Mouse (Mus musculus) neural tube, embryonic 15.5 days (tissue): ENCODE data around the gene Rgs10. TPM values are rescaled to one million over a fixed set of nuclear protein-coding genes. Genes with fewer than 3 reads are reported as not detected.
"Not testable (repeated sequence)": the region's sequence is repeated elsewhere in the genome, so short reads cannot be mapped to it uniquely, and the experiment has no call there.

Source experiments
- ATAC-seq: fragments of 200-750 bp; cut with Nextera tagmentation; 2 replicates; pipeline ENCODE4 v1.8.0; 2017; ENCODE audit warnings: mild to moderate bottlenecking, moderate TSS enrichment, moderate library complexity; ENCODE audit not compliant: low FRiP score
- H3K27ac ChIP-seq: fragments of 300-500 bp; sonication (generic); replicated peaks from 2 replicates; pipeline ENCODE4 v1.5.1; 2015; ENCODE audit warnings: mild to moderate bottlenecking, inconsistent platforms
- H3K27me3 ChIP-seq: fragments of 300-500 bp; sonication (generic); replicated peaks from 2 replicates; pipeline ENCODE4 v1.6.1; 2015; ENCODE audit warnings: inconsistent platforms
- H3K36me3 ChIP-seq: fragments of 300-500 bp; sonication (generic); 2 replicates; pipeline ENCODE4 v1.6.1; 2015; ENCODE audit warnings: inconsistent platforms
- H3K4me1 ChIP-seq: fragments of 300-500 bp; sonication (generic); 2 replicates; pipeline ENCODE4 v1.6.1; 2015; ENCODE audit warnings: inconsistent platforms
- H3K4me2 ChIP-seq: fragments of 300-500 bp; sonication (generic); 2 replicates; pipeline ENCODE4 v1.6.1; 2015; ENCODE audit warnings: inconsistent platforms, mild to moderate bottlenecking, moderate library complexity
- H3K4me3 ChIP-seq: fragments of 300-500 bp; sonication (generic); replicated peaks from 2 replicates; pipeline ENCODE4 v1.5.1; 2015; ENCODE audit warnings: mild to moderate bottlenecking, inconsistent platforms
- H3K9ac ChIP-seq: fragments of 300-500 bp; sonication (generic); replicated peaks from 2 replicates; pipeline ENCODE4 v1.6.1; 2015; ENCODE audit warnings: mild to moderate bottlenecking, inconsistent platforms
- H3K9me3 ChIP-seq: fragments of 300-500 bp; sonication (generic); replicated peaks from 2 replicates; pipeline ENCODE4 v1.6.1; 2016; ENCODE audit warnings: inconsistent platforms
- WGBS: fragments of 180-500 bp; shearing (Covaris S2); methylation state at CpG from one replicate; pipeline ENCODE4 v1.1.7; 2015; ENCODE audit warnings: mixed read lengths; 5-methylcytosine and 5-hydroxymethylcytosine counted together
- polyA plus RNA-seq: library from polyadenylated mRNA; unstranded; fragments of >200 nt; fragmentation: Nextera tagmentation; extraction: Ambion mirVana; gene quantifications from 2 replicates; pipeline ENCODE4 v1.2.1, GENCODE M21; 2015

Rgs10 gene
- polyA plus RNA-seq, 1 experiment from 2014 or later: 60.1 TPM

DNA sequence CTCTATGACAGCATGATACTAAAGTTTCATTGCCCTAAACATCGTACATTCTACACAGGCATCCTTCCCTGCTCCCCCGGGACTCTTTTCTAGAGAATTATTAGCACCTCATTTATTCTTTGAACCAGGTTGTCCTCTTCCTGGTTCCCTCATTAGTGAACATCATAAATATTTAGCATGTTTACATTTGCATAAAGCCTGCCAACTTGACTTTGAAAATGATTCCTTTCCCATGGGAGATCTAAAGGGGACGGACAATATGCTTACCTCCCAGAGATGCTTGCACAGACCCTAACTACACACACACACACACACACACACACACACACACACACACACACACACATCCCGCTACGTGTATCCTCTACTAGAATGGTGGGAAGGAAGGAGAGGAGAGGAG lies 67.4 kb downstream of the Rgs10 start:
- H3K27me3 ChIP-seq: no peaks in the 10 kb centered on the region
- H3K4me2 ChIP-seq: no peak overlapping the region
- H3K4me3 ChIP-seq: no peak overlapping the region
- no peak for ATAC-seq
- H3K27ac ChIP-seq: no peak overlapping the region
- no peak overlapping the region for H3K9ac ChIP-seq
- no peaks in the 10 kb centered on the region for H3K9me3 ChIP-seq
- H3K36me3 ChIP-seq: no peaks in the 10 kb centered on the region
- H3K4me1 ChIP-seq: peaks cover 6% of the 10 kb centered on the region
- 34% methylated on average over 4 of the region's 5 CpGs for WGBS

DNA sequence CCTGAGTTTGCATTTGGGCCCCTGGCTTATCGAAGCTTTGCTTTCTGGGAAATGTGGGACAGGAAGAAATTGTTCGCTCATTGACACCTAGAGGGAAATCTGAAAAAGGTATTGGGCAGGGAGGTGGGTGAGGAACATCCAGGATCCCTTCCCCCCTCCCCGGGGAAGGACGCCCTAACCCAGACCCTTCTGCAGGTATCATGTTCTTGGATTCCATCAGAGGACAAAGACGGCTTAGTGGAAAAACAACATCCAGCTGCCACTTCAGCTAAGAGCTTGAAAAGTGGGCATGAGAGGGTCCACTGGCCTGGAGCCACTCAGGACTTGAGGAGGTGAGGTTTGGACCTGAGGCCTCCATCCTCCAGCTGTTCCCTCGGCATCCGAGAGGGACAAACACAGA lies 68.2 kb downstream of the Rgs10 start:
- no peaks in the 10 kb centered on the region for H3K36me3 ChIP-seq
- no peak overlapping the region for H3K4me3 ChIP-seq
- no peak overlapping the region for H3K4me2 ChIP-seq
- H3K27ac ChIP-seq: no peak overlapping the region
- 93% methylated on average over 7 of the region's 7 CpGs for WGBS
- no peaks in the 10 kb centered on the region for H3K27me3 ChIP-seq
- H3K4me1 ChIP-seq: peaks cover 6% of the 10 kb centered on the region
- H3K9ac ChIP-seq: no peak overlapping the region
- no peaks in the 10 kb centered on the region for H3K9me3 ChIP-seq
- ATAC-seq: no peak

DNA sequence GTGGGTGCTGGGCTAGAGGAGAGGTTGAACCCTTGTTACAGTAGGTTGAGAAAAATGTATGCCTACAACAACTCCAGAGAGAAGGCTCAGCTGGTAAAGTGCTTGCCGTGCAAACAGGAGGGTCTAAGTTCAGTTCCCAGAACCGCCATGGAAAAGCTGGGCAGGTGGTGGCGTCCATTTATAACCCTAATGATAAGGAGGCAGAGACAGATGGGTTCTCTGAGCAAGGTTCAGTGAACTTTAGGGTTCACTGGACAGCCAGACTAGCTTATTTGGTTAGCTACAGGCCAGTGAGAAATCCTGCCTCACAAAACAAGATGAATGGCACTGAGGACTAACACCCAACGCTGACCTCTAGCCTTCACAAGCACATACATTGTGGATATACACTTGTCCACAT lies 68.8 kb downstream of the Rgs10 start:
- no peak overlapping the region for H3K4me3 ChIP-seq
- H3K4me1 ChIP-seq: peaks cover 6% of the 10 kb centered on the region
- H3K27ac ChIP-seq: no peak overlapping the region
- no peaks in the 10 kb centered on the region for H3K27me3 ChIP-seq
- no peak for ATAC-seq
- no peak overlapping the region for H3K4me2 ChIP-seq
- no peak overlapping the region for H3K9ac ChIP-seq
- 44% methylated on average over 4 of the region's 4 CpGs for WGBS
- H3K36me3 ChIP-seq: no peaks in the 10 kb centered on the region
- H3K9me3 ChIP-seq: no peaks in the 10 kb centered on the region

DNA sequence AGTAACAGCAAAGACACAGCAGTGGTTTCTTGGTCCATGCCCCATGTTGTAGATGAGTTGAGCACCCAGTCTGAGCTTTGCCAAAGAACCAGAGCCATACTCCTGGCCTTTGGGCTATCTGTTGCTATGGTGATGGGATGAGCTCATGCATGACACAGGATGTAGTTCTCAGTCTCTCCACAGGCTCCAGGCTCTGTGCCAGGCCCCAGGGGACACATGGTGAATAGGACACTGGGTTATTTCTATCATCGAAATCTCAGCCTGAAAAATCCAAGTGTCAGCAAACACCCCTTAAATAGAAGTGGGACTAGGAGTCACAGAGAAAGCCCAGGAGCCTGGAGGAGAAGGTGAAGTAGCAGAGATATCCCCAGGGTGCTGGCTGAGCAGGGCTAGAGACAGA lies 70.0 kb downstream of the Rgs10 start:
- no peak overlapping the region for H3K4me2 ChIP-seq
- no peaks in the 10 kb centered on the region for H3K9me3 ChIP-seq
- peaks cover 6% of the 10 kb centered on the region for H3K4me1 ChIP-seq
- no peaks in the 10 kb centered on the region for H3K27me3 ChIP-seq
- WGBS: 17% methylated on average over 1 of the region's 1 CpGs
- ATAC-seq: no peak
- no peak overlapping the region for H3K9ac ChIP-seq
- no peak overlapping the region for H3K4me3 ChIP-seq
- H3K27ac ChIP-seq: no peak overlapping the region
- H3K36me3 ChIP-seq: no peaks in the 10 kb centered on the region

DNA sequence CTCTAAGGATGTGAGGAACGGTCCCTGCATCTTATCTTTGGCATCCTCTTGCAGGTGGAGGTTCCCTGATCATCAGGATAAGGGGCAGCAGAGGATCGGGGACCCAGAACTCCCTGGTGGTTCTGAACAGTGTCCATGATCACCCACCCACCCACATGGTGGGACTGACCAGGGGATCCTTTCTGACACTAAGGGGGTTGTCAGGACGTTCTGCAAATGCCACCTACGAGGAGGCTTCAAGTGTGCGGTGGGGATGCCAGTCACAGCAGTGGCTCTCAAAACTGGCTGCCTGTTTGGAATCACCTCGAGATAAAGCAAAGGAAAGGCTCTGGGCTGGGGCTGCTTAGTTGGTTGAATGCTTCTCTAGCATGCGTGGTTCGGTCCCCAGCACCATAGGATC lies 71.6 kb downstream of the Rgs10 start:
- no peak overlapping the region for H3K27ac ChIP-seq
- no peak overlapping the region for H3K9ac ChIP-seq
- peaks cover 6% of the 10 kb centered on the region for H3K4me1 ChIP-seq
- 86% methylated on average over 8 of the region's 8 CpGs for WGBS
- no peak overlapping the region for H3K4me3 ChIP-seq
- ATAC-seq: no peak
- H3K27me3 ChIP-seq: no peaks in the 10 kb centered on the region
- no peaks in the 10 kb centered on the region for H3K36me3 ChIP-seq
- no peaks in the 10 kb centered on the region for H3K9me3 ChIP-seq
- H3K4me2 ChIP-seq: no peak overlapping the region

DNA sequence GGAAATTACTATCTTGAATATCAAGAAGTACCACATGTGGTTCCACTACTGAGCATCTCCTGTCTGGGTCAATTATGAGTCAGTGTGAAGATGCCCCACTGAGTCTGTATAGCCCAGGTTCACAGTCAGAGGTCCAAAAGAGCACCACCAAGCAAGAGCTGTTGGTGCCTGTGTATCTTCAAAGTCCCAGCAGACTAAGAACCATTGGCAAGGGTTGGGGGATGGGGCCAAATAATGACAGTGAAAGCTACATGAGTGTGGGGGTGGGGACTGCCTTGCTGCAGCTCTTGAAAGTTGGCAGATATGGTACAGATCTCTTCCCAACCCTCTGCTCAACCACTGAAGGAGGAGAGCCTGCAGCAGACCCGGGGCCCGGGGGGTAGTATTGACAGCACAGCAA lies 72.0 kb downstream of the Rgs10 start:
- 78% methylated on average over 2 of the region's 2 CpGs for WGBS
- no peak for ATAC-seq
- H3K4me3 ChIP-seq: no peak overlapping the region

DNA sequence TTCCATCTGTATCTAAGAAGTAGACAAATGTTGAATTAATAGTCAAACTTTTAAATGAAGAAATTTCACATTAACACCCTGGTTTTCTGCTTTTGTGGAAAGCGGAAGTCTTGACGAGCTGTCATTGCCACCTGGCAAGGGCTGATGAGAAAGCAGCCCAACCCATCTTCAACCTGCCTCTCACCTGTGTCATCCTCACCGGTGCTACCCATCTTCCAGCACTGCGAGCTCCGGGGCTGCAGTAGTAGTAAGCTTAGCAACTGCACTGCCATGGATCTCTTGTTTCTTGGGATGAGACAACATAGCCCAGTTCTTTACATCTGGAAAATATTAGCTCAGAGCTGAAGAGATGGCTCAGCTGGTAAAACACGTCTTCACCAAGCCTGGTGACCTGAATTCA lies 72.9 kb downstream of the Rgs10 start:
- H3K9me3 ChIP-seq: no peaks in the 10 kb centered on the region
- ATAC-seq: no peak
- no peaks in the 10 kb centered on the region for H3K36me3 ChIP-seq
- H3K27ac ChIP-seq: no peak overlapping the region
- H3K27me3 ChIP-seq: no peaks in the 10 kb centered on the region
- 85% methylated on average over 6 of the region's 6 CpGs for WGBS
- H3K4me3 ChIP-seq: no peak overlapping the region
- H3K4me1 ChIP-seq: peaks cover 6% of the 10 kb centered on the region
- H3K9ac ChIP-seq: no peak overlapping the region
- no peak overlapping the region for H3K4me2 ChIP-seq

More for the DNA sequence above, 72.0 kb downstream of the Rgs10 start:
- no peaks in the 10 kb centered on the region for H3K9me3 ChIP-seq
- no peak overlapping the region for H3K9ac ChIP-seq
- H3K4me1 ChIP-seq: peaks cover 6% of the 10 kb centered on the region
- H3K4me2 ChIP-seq: no peak overlapping the region
- no peaks in the 10 kb centered on the region for H3K27me3 ChIP-seq
- no peak overlapping the region for H3K27ac ChIP-seq
- H3K36me3 ChIP-seq: no peaks in the 10 kb centered on the region

DNA sequence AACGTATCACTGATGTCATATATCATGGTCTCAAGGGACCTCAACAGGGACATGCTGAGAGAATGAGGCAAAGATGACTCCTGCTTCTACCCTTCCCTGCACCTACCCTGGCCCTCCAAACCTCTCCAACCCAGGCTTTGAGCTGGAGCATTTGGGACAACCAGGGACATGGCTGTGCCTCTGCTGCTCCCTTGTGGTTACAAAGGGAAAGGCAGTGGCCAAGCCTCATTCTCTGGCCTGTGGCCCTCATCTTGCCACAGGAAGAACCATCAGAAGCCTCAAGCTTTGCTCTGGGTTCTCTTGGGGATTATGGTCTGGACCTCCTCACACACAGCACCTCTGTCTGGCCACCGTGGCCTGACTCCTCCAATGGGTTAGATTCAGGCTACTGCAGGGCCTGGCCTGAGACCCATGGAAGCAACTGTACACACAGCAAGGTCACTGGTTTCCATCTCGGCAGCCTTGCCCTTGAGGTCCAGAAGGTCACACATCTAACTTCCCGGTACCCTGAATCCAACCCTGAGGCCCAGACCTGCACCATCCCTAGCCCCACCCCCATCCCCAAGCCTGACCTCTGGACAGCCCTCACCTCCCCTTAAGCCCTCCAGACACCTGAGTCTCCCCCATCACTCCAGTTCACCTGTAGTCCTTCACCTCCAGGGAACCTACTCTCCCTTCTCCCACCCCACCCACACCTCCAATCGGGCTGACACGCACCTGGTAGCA lies 73.5 kb downstream of the Rgs10 start:
- WGBS: 72% methylated on average over 6 of the region's 6 CpGs
- H3K27ac ChIP-seq: no peak overlapping the region
- H3K9me3 ChIP-seq: no peaks in the 10 kb centered on the region
- no peaks in the 10 kb centered on the region for H3K27me3 ChIP-seq
- no peak overlapping the region for H3K4me3 ChIP-seq
- no peak overlapping the region for H3K9ac ChIP-seq
- H3K4me2 ChIP-seq: no peak overlapping the region
- H3K36me3 ChIP-seq: no peaks in the 10 kb centered on the region
- H3K4me1 ChIP-seq: peaks cover 6% of the 10 kb centered on the region
- ATAC-seq: no peak

DNA sequence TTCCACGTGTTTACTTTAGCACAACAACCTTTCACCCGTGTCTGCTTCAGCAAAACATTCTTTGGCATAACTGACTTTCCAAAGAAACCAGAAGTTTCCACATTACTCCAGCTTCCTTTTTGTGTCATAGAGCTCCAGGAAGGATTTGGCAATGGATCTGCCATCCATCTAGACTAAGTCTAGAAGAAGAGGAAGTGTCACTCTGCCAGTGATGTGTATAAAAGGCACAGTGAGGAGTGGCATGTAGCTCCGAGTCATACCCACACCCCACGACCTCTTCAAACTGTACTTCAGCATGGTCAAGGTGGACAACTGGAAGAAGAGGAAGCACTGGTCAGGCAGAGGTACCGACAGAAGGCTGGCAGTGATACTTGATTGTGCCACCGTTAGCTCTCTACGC lies 74.1 kb downstream of the Rgs10 start:
- ATAC-seq: no peak
- WGBS: 87% methylated on average over 7 of the region's 7 CpGs
- Histone ChIP-seq H3K4me2 (no peak overlapping the region), H3K9me3 (no peaks in the 10 kb centered on the region), H3K27ac (no peak overlapping the region), H3K9ac (no peak overlapping the region), H3K4me3 (no peak overlapping the region), H3K27me3 (no peaks in the 10 kb centered on the region), H3K4me1 (peaks cover 6% of the 10 kb centered on the region), H3K36me3 (no peaks in the 10 kb centered on the region)

DNA sequence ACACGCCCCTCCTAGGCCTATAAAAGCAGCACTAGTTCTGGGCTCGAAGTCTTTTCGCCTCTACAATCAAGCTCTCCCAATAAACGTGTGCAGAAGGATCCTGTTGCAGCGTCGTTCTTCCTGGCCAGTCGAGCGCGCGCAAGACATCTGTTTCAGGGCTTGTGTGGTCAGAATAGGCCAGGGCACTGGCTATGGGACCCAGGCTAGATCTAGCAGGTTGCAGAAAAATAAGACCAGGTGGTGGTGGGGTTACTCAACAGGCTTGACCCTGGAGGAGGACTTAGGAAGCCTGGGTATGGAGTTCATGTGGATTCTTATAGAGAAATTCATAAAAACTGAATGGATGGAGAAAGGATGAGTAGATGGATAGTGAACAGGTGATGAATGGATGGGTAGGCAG lies 75.9 kb downstream of the Rgs10 start:
- H3K27me3 ChIP-seq, H3K36me3 ChIP-seq, H3K4me2 ChIP-seq, H3K4me3 ChIP-seq, ATAC-seq, H3K9me3 ChIP-seq, H3K9ac ChIP-seq, H3K27ac ChIP-seq, H3K4me1 ChIP-seq: not testable (repeated sequence)
- 89% methylated on average over 7 of the region's 10 CpGs for WGBS

DNA sequence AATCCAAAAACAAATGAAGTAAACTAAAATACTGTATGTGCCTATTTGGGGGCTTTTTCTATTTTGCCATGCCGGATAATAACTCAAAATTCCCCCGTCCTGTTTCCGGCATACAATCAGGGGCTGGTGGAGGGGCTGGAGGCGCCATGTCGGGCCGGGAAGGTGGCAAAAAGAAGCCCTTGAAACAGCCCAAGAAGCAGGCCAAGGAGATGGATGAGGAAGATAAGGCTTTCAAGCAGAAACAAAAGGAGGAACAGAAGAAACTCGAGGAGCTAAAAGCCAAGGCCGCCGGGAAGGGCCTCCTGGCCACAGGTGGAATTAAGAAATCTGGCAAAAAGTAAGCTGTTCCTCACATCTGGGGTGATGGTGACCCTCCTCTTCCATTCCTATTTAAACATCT lies 78.2 kb downstream of the Rgs10 start:
- not testable (repeated sequence) for ATAC-seq, H3K4me3 ChIP-seq, H3K4me2 ChIP-seq, H3K27me3 ChIP-seq, H3K4me1 ChIP-seq, H3K9me3 ChIP-seq, H3K9ac ChIP-seq, H3K36me3 ChIP-seq, H3K27ac ChIP-seq
- WGBS: 84% methylated on average over 9 of the region's 9 CpGs

DNA sequence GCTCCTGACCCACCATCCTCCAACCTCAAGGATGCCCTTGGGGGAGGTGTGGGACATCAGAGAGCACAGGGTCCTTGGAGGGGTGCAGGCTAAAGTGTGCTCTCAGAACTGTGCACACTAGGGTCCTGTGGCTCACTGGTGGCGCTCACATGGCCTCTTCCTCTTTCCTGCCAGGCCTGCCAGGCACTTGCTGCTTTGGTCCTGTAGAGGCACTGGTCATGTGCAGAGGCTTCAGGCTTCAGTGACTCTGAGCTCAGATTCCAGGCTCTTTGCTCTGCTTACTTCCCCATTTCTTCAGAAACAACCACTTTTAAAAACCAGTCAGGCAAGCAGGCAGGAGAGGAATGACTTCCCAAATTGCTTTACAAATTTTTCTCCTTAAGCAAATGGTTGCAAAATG lies 85.7 kb downstream of the Rgs10 start:
- Histone ChIP-seq H3K9me3 (no peaks in the 10 kb centered on the region), H3K27me3 (no peaks in the 10 kb centered on the region), H3K4me2 (no peak overlapping the region), H3K4me3 (no peak overlapping the region), H3K27ac (no peak overlapping the region), H3K4me1 (peaks cover 15% of the 10 kb centered on the region), H3K9ac (no peak overlapping the region), H3K36me3 (no peaks in the 10 kb centered on the region)
- WGBS: 83% methylated on average over 1 of the region's 1 CpGs
- no peak for ATAC-seq

DNA sequence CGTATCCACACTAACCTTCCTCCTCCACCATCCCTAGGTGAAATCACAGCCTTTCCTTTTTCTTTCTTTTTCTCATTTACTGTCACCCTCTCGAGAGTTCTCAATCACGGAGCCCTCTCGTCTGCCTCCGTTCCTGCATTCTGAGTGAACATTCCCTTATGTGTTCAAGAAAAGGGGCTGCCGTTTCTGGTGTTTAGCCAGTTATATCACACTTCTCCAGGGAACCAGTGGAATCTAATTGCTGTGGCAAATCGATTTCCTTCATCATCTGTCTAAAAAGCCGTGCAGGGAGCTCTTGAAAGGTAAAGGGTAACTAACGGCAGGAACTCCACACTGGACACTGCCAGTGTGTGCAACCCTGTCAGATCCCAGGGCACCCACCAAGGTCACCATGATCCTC lies 87.6 kb downstream of the Rgs10 start:
- no peaks in the 10 kb centered on the region for H3K27me3 ChIP-seq
- ATAC-seq: no peak
- peaks cover 15% of the 10 kb centered on the region for H3K4me1 ChIP-seq
- no peaks in the 10 kb centered on the region for H3K9me3 ChIP-seq
- no peaks in the 10 kb centered on the region for H3K36me3 ChIP-seq
- H3K9ac ChIP-seq: no peak overlapping the region
- H3K4me3 ChIP-seq: no peak overlapping the region
- H3K4me2 ChIP-seq: peak overlapping the region; percentile 45
- peak overlapping the region; percentile 33; the same call in 1 of the 2 replicates for H3K27ac ChIP-seq
- 37% methylated on average over 9 of the region's 9 CpGs for WGBS
